Mouse (Mus musculus) brown adipose tissue, adult 24 weeks (tissue): ENCODE data around the gene Gfy. TPM values are rescaled to one million over a fixed set of nuclear protein-coding genes. Genes with fewer than 3 reads are reported as not detected.

ENCODE experiments used
- H3K27ac ChIP-seq: fragments of 200-500 bp; replicated peaks from 2 replicates; pipeline ENCODE4 v1.5.1; 2012; ENCODE audit warnings: low read depth, mild to moderate bottlenecking, low read length
- H3K4me1 ChIP-seq: fragments of 200-500 bp; 2 replicates; pipeline ENCODE4 v1.6.1; 2012; ENCODE audit warnings: low read length, mixed read lengths; ENCODE audit not compliant: control insufficient read depth, insufficient read depth, insufficient read length
- H3K4me3 ChIP-seq: fragments of 200-500 bp; 2 replicates; pipeline ENCODE4 v1.5.1; 2012; ENCODE audit warnings: low read depth, mild to moderate bottlenecking, low read length, moderate library complexity; ENCODE audit not compliant: insufficient read depth
- polyA plus RNA-seq: library from polyadenylated mRNA; stranded (reverse); fragments of >200 nt; gene quantifications from 2 replicates; pipeline ENCODE4 v1.2.4, GENCODE M21; 2012; ENCODE audit not compliant: missing spikeins, insufficient read depth, insufficient read length

The Gfy gene
- polyA plus RNA-seq, 1 experiment = not detected

GRCm38 (mm10) chr7:45198961-45199360 is 19.6 kb upstream of the Gfy start:
- H3K4me1 ChIP-seq = no peaks in the 10 kb centered on the region
- no peak overlapping the region for H3K4me3 ChIP-seq
- H3K27ac ChIP-seq = no peak overlapping the region

GRCm38 (mm10) chr7:45198435-45198834 is 19.1 kb upstream of the Gfy start:
- no peak overlapping the region for H3K4me3 ChIP-seq
- no peaks in the 10 kb centered on the region for H3K4me1 ChIP-seq
- H3K27ac ChIP-seq = no peak overlapping the region

- H3K4me1 ChIP-seq = no peaks in the 10 kb centered on the region
Measured at GRCm38 (mm10) chr7:45196994-45197393, 17.6 kb upstream of the Gfy start.

GRCm38 (mm10) chr7:45196176-45196535 is 16.8 kb upstream of the Gfy start:
- Histone ChIP-seq H3K4me3 (no peak overlapping the region), H3K27ac (no peak overlapping the region), H3K4me1 (no peaks in the 10 kb centered on the region)

More at GRCm38 (mm10) chr7:45196994-45197393, 17.6 kb upstream of the Gfy start:
- H3K4me3 ChIP-seq = no peak overlapping the region
- H3K27ac ChIP-seq = no peak overlapping the region

GRCm38 (mm10) chr7:45195341-45196175 is 16.2 kb upstream of the Gfy start:
- no peak overlapping the region for H3K27ac ChIP-seq
- no peaks in the 10 kb centered on the region for H3K4me1 ChIP-seq
- no peak overlapping the region for H3K4me3 ChIP-seq

GRCm38 (mm10) chr7:45193871-45194785 is 14.8 kb upstream of the Gfy start:
- Histone ChIP-seq H3K27ac (no peak overlapping the region), H3K4me1 (no peaks in the 10 kb centered on the region), H3K4me3 (no peak overlapping the region)

- Histone ChIP-seq H3K4me1 (no peaks in the 10 kb centered on the region), H3K4me3 (no peak overlapping the region), H3K27ac (no peak overlapping the region)
Measured at GRCm38 (mm10) chr7:45193406-45193805, 14.0 kb upstream of the Gfy start.

- Histone ChIP-seq H3K4me1 (no peaks in the 10 kb centered on the region), H3K4me3 (no peak overlapping the region), H3K27ac (no peak overlapping the region)
Measured at GRCm38 (mm10) chr7:45192585-45193310, 13.4 kb upstream of the Gfy start.

GRCm38 (mm10) chr7:45191803-45192363 is 12.5 kb upstream of the Gfy start:
- Histone ChIP-seq H3K4me3 (no peak overlapping the region), H3K27ac (no peak overlapping the region), H3K4me1 (no peaks in the 10 kb centered on the region)

- H3K27ac ChIP-seq = no peak overlapping the region
- H3K4me1 ChIP-seq = no peaks in the 10 kb centered on the region
- H3K4me3 ChIP-seq = no peak overlapping the region
Measured at GRCm38 (mm10) chr7:45191161-45191560, 11.8 kb upstream of the Gfy start.

GRCm38 (mm10) chr7:45190186-45190585 is 10.8 kb upstream of the Gfy start:
- Histone ChIP-seq H3K27ac (no peak overlapping the region), H3K4me1 (no peaks in the 10 kb centered on the region), H3K4me3 (no peak overlapping the region)

GRCm38 (mm10) chr7:45189600-45189999 is 10.2 kb upstream of the Gfy start:
- H3K27ac ChIP-seq = no peak overlapping the region
- no peaks in the 10 kb centered on the region for H3K4me1 ChIP-seq
- H3K4me3 ChIP-seq = no peak overlapping the region

- H3K4me1 ChIP-seq = peaks cover 4% of the 10 kb centered on the region; the same call in 1 of the 2 replicates
- H3K27ac ChIP-seq = no peak overlapping the region
- H3K4me3 ChIP-seq = no peak overlapping the region
Measured at GRCm38 (mm10) chr7:45185921-45186320, 6.6 kb upstream of the Gfy start.

GRCm38 (mm10) chr7:45183672-45184071 is 4.3 kb upstream of the Gfy start:
- no peak overlapping the region for H3K27ac ChIP-seq
- peaks cover 4% of the 10 kb centered on the region; the same call in 1 of the 2 replicates for H3K4me1 ChIP-seq
- no peak overlapping the region for H3K4me3 ChIP-seq

GRCm38 (mm10) chr7:45182606-45183005 is 3.2 kb upstream of the Gfy start:
- peak overlapping the region; percentile 40 for H3K4me3 ChIP-seq
- H3K4me1 ChIP-seq = peaks cover 4% of the 10 kb centered on the region; the same call in 1 of the 2 replicates
- H3K27ac ChIP-seq = no peak overlapping the region
